Mouse (Mus musculus) kidney, postnatal 4 days (tissue): ENCODE measurements at regions not wholly inside any gene's neighbourhood (a gene's known extent, or its start where the extent isn't known, plus 50 kb on each side); places are given as distances from the start of the nearest gene placed in this dataset.

ENCODE experiments used
- DNase-seq, 2 experiments: peaks; one replicate each; pipeline ENCODE4 v3.0.0; 2021; ENCODE audit warnings: mixed read lengths in 2 of 2

GRCm38 (mm10) chr11:24226755-24227154 is 148.9 kb downstream of the Bcl11a start:
- no peak for DNase-seq

DNA sequence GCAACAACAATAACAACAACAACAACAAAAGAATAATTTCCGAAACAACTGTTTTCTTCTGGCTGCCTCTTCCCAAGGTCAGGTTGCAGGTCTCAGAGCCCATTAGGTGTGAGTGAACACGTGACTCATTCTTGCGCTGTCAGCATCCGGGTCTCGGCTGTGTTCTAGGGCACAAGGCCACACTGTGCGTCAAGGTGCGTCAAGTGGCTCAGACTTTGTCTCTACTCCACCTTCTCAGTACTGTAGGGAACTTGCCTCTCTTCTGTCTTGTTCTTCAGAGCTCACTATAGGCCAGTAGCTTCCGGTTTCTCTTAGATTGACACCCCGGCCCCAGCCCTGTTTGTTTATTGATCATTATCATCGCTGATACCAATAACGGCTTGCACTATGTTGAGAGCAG is 155.5 kb downstream of the Bcl11a start:
- DNase-seq = no peak

GRCm38 (mm10) chr11:24233821-24234220 is 156.0 kb downstream of the Bcl11a start:
- no peak for DNase-seq

DNA sequence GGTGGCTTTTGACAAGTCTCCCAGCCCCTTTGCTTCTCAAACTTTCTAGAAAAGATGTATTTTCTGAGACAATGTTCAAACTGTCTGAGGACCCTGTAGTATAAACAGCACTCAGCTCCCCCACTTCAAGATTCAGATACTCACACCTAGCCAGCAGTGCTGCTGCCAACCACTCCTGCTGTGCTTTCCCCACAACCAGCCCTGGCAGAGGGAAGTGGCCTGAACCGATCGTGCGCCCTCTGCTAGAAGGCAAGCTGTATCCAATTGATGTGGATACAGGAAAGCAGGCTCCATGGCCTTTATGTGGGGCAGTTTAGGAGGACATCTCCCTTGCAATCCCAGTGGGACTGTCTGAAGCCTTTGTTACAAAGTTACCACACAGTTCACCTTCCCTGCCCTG is 156.6 kb downstream of the Bcl11a start:
- DNase-seq = no peak

GRCm38 (mm10) chr11:24235326-24235725 is 157.5 kb downstream of the Bcl11a start:
- DNase-seq = no peak

GRCm38 (mm10) chr11:24239631-24240030 is 161.8 kb downstream of the Bcl11a start:
- DNase-seq = no peak

DNA sequence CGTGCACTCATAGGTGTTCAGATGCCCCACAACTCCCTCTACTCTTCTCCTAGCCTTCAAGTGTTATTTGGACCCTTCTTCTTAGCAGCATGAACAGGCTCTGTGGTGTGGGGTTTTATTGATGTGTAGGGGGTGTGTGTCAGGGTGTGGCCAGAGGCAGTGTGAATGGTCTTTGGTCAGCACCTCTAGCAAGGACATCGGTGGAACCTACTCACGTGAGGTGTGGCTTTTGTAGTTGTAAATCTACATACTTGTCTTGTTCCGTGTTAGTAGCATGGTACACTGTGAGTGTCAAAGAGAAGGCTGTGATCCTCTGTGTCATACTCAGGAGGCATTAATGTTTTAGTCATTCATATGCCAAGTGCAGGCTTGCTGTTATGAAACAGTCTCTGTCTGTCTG is 164.2 kb downstream of the Bcl11a start:
- no peak for DNase-seq

GRCm38 (mm10) chr11:24242888-24243287 is 165.0 kb downstream of the Bcl11a start:
- no peak for DNase-seq

- no peak for DNase-seq
Observed at GRCm38 (mm10) chr11:24245390-24245789, 167.5 kb downstream of the Bcl11a start.

- DNase-seq = no peak
Observed at GRCm38 (mm10) chr11:24246314-24246713, 168.5 kb downstream of the Bcl11a start.

DNA sequence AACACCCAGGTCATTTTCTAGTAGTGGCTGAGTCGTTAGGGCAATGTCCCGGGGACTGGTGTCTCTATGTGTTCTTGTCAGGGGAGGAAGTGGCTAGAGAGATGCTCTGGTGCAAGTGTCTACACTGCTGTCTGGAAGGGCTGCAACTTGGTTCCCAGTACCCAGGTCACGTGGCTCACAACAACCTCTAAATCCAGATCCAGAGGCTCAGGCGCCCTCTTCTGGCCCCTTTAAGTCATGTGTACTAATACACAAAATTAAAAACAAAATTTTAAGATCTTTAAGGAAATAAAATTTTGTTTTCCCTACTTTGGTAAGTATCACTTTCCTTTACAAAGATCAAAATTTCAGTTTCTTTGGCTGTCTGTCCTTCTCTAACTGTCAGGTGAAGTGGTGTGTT is 169.4 kb downstream of the Bcl11a start:
- DNase-seq = no peak

DNA sequence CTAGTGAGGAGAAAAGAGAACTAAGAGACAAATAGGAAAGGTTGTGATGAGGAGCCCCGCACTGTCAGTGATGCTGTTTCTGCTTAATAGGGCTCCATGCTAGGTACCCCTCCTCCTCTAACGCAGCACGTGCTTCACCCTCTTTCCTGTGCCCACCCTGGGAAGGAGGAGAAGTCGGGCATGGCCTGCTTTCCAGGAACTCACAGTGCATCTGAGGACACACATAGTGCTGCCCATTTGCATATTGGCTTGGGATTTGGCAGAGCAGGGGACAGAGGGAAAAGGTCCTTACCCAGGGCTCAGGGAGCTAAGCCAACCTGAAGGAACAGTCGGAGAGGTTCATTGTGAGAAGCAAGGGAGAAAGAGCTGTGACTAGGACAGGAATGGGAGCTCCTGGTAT is 173.7 kb downstream of the Bcl11a start:
- DNase-seq = no peak

DNA sequence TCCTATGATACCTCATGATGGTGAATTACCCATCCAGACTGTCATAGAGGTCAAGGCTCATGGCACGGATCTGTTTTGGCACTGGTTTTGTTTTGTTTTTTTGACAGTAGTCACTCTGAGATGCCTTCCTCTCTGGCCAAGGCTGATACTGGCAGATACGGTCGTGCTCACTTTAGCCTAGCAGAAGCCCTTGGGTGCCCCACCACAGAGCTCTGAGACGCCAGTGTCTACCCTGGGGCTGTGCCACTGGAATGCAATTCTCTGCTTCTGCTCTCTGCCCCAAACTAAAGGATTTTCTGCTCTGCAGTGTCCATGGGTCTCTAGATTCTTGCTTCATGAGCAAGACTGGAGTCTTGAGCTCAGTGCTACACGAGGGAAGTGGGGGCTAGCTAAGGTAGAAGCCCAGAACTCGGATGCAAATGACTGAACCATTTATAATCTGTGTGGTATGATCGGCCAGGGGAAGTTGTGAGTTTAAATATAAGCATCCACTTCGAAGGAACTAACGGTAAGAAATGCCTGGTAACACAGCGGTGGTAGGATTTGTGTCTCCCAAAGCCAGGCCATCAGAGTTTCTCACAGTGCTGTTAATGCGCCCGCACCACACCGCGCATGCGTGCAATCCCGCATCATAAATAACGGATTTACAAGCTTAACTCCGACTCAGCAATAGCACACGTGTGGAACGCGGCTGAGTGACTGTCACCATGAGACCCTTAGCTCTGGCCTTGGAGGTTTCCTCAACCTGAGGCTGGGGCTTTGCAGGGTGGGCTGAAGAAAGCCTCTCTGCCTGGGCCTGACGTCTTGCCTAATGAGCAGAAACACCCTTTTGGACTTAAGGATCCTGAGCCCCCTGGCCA is 177.6 kb downstream of the Bcl11a start:
- no peak for DNase-seq

DNA sequence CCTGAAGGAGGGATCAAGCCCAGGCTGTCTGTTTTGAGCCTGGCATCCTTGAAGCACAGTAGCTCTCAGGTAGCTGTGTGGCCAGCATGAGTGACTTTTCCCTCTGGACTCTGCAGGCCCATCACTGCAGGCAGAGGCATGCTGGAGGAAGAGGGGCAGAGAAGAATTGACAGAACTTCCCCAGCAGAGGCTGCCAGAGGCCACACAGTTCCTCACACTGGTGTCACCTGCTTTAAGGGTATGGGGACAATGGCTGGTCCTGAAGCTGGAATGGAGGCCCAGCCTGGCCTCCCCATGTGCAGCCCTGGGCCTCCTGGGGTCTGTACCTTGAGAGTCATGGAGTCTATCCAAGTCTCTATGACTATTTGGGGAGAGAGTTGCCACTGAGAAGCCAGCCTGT is 179.9 kb downstream of the Bcl11a start:
- no peak for DNase-seq

- no peak for DNase-seq
Observed at GRCm38 (mm10) chr11:24258340-24258739, 180.5 kb downstream of the Bcl11a start.

- no peak for DNase-seq
Observed at GRCm38 (mm10) chr11:24259668-24260067, 181.8 kb downstream of the Bcl11a start.

- peak; percentile 5 to 16 for DNase-seq
Observed at GRCm38 (mm10) chr11:24269046-24269445, 191.2 kb downstream of the Bcl11a start.

GRCm38 (mm10) chr11:24281628-24282027 is 203.8 kb downstream of the Bcl11a start:
- no peak for DNase-seq

DNA sequence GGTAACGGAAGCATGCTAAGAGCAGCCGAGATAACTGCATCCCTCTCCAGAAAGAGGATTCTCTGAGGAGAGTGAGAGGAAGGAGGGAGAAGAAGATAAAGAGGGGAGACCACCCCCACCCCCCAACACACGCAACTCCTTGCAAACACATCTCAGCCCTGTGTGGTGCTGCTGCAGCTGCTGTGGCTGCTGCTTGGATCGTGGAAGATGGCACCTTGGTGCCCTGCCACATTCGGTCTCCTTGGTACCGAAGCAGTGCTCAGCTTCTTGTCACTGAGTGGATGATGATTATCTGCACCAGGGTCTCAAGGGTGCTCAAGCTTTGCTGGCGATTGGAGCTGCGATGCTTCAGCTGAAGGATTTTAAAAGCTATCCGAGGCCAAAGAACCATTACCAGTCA is 204.7 kb downstream of the Bcl11a start:
- no peak for DNase-seq

- DNase-seq = peak; percentile 22 to 45
Observed at GRCm38 (mm10) chr11:24286129-24287108, 208.6 kb downstream of the Bcl11a start.

DNA sequence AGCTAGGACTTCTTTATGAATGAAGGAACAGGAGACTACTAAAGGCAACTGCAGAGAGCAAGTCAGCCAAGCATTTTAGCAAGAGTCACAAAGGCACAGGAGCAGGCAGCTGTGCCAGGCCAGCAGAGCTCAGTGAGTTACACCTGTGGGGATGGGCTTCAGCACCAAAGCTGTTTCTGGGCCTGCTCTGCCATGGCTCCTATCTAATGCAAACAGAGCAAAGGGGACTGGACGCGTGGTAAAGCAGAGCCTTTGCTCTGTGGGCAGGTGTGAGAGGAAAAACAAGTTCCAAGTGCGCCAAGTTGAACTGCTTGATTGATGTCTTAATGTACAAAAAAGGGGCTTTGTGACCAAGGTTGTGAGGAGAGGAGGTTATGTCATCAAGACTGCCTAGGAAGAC is 215.4 kb downstream of the Bcl11a start:
- no peak for DNase-seq

GRCm38 (mm10) chr11:24293860-24294531 is 216.1 kb downstream of the Bcl11a start:
- DNase-seq = no peak
